Mouse (Mus musculus) right cerebral cortex, postnatal 4 days (tissue): ENCODE results near the gene Avl9.

Source experiments
- DNase-seq: peaks from one replicate; pipeline ENCODE4 v3.0.0-alpha.2; 2022

Avl9 gene

DNA sequence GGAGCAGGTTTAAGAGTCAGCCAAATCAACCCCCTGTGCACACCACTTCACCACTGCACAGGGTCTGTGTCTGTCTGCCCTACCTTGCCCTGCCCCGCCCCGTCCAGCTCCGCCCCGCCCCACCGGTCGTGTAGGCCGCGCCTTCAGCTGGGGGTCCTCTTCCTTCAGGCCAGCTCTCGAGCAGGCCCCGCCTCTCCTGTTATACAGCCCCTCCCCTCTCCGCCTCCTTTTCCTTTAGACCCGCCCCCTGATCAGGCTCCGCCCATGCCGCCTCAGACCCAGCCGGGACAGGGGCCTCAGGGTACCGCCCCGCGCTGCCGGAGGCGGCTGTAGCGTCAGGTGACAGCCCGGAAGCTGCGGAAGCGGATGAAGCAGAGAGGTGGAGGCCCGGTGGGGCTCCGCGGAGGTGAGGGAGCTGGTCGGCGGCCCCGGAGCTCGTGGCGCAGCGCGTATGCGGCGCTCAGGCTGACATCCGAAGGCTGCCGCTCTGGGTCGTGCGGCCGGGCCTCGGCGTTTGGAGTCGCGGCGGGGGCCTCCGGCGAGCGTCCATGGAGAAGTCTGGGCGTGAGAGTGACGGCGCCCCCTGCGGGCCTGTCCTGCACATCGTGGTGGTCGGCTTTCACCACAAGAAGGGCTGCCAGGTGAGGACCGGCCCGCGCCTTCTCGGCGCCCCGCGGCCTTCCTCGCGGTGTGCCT lies at the start of gene Avl9:
Avl9 (plus strand) TSS at position 326 of the 696 bp plus-strand sequence.
- peak; percentile 91 for DNase-seq

DNA sequence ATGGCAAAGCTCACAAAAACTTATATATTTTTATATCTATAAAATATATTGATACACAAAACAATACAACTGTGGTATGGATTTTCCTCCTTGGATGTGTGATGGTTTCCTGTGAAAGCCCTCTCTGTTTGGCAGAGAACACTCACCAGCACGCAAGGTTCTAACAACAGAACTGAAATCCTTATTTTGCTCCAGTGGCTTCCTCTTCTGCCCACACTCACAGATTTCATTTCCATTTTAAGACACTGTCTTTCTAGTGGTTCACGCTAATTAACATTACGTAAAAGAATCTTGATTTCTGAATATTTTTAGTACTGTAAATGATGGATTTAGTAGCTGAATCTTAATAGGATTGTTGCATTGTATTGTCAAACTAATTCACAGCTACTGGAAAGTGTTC lies 26.5 kb upstream of the Avl9 start:
- no peak for DNase-seq

DNA sequence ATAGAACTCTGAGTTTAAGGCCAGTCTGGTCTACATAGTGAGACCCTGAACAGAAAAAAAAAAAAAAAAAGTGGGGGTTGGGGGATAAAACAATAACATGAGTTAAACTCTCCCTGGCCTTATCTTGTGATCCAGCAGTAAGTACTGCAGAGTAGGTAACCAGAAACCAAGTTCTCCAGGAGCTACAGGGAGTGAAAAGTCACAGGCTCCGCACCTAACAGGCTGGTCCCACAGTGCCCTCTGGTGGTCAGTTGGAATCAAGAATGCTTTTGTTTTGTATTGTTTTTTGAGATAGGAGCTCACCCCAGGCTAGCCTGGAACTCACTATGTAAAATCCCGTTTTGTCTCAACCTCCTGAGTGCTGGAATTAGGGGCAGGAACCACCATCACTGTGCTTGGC lies 23.5 kb upstream of the Avl9 start:
- peak; percentile 77 for DNase-seq

DNA sequence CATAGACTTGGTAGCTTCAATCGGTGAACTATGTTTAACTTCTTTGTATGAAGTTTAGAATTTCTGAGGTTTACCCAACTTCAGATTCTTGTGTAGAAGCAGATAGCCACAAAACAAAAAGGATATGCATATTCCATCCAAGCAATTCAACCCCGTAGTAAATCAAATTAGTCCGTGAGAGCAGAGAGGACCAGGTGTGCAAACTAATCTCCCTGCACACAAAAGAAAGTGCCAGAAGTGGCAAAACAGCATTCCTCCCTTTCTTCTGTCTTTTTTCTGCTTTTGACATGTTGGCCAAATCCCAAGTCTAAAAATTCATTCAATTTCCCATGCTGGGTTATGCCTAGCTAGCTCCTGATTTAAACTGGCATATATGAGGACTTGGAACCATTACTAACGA lies 22.3 kb upstream of the Avl9 start:
- DNase-seq: no peak

DNA sequence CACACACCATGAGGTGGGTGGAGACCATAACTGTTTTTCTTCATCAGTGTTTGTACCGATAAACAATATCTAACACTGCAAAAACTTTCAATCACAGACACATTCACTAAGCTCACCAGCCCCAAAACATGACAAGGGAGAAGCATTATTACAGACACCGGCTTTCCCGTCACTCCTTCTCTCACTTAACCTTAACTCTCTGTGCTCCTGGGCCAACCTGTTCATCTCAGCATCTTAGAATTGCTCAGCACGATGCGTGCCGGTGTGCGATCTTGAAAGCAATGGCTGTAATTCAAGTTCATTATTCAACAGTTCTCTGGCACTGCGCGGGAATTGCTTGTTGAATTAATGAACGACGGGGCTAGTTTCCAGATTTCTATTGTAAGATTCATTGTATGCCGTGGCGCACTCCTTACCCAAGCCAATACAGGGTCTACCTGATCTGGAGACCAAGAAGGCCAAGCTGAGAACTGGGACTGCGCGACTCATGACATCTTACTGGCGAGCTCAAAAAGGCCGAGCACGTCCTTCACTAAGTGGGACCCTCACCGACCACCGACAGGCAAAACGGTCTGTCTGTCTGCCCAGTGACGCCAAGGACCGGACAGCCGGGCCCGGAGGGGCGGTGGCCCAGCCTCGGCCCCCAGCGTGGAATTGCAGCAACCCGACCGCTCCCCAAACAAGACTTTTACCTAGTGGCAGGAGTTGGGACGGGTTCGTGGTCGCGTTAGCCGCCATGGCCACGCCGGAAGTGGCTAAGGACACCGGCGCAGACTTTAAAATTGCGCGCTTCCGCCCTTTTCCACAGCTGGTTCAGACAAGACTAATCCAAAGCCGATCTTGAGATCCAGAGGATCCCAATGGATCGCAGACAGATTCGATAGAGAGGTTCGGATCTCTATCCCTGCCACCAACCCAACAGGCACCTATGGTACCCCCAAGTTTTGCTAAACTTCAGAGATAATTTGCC lies 10.5 kb upstream of the Avl9 start, which contains the start of gene Lsm5:
Lsm5 (minus strand) TSS at position 780 of the 970 bp plus-strand sequence.
- peak; percentile 78 for DNase-seq

DNA sequence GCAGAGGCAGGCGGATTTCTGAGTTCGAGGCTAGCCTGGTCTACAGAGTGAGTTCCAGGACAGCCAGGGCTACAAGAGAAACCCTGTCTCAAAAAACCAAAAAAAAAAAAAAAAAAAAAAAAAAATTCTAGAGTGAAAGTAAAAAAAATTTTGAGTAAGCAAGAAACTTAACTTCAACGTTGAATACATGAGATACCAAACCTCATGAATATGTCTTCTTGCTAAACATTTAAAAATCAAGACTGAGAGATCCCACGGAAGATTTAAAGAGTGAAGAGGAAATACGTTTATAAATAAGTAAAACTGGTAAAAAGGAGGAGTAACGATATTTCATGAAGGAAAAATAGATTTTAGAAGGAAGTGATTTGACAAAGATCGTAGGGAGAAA lies 519 bp upstream of the Avl9 start:
- no peak for DNase-seq

DNA sequence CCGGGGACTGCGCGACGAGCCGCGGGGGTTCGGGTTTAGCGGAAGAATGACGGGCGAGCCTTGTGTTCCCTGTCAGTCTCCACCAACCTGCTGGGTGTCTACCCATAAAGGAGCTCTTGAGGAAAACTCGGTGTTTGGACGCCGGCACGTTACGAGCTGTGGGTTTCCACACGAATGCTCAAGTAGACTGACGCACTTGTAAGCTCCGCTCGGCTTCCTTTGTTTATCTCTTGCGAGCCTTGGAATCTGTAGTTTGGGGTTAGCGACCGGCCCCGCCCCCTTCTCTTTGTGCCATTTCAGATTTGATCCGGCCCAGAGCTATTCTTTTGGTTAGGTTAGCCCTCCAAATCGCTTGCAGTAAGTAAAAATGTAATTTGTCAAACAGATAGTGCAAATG lies 569 bp downstream of the Avl9 start:
- DNase-seq: no peak

DNA sequence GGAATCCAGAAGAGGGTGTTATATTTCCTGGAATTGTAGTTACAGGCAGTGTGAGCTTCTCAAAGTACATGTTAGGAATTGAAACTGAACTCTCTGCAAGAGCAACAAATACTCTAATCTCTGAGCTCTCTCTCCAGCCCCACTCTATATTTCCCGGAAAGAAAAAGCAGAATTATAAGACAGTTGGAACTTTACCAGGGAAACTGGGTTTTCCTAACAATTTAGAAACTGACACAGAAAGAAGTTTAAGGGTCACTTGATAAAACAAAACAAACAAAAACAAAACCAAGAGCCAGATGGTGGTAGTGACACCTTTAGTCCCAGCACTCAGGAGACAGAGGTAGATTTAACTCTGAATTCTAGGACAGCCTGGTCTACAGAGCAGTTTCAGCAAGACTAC lies 4.4 kb downstream of the Avl9 start:
- DNase-seq: no peak

DNA sequence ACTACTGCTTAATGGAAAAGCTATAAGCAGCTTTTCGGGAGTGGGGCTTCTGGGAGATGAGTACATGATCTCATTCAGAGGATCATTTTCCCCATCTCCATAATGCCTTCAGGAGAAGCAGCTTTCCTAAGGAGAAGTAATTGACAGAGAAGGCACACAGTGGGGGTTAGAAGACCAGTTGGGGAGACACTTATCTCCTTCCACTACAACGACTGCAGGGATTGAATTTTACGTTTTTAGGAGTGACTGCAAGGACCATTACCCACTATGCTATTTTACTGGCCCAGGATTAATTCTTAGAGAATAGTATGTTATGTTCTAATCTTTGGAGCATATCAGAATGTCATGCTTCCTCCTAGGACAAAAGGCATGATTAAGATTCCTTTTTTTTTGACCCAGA lies 6.2 kb downstream of the Avl9 start:
- DNase-seq: no peak

DNA sequence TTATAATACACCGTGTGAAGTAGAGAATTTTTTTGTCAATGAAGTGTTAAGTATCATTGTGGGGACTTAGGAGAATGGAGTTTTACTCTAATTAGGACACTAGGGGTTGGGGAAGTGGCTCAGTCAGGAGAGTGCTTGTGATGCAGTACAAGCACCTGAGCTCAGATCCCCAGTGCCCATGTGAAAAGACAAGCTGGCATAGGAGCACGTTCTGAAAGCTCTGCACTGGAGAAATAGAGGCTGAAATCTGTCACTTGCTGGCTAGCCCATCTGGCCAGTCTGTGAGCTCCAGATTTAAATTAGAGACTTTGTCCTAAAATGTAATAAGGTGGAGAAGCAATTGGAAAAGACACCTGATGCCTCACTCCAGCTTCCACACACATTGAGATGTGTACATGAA lies 17.8 kb downstream of the Avl9 start:
- no peak for DNase-seq

DNA sequence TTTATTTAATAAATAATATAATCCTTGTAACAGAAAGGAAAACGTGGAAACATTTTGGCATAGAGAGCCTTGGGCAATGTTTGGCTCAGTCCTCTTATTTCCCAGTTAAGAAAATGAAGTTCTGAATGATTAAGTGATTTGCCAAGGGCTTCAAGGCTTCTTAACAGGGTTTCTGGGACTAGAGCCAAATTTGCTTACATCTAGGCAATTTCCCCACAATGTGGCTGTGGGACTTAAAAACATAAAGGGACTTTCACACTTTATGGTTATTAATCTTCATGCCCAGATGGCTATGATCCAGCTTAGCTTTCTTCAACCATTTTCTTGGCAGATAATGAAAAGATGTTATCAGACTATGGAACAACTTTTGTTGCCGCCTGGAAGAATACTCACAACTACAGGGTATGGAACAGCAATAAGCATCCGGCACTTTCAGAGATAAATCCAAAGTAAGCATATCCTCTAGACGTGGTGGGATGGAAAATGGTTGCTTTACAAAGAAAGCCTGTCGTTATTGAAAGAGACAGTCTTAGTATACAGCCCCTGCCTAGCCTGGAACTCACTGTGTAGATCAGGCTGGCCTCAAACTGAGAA lies 31.3 kb downstream of the Avl9 start:
- DNase-seq: no peak

DNA sequence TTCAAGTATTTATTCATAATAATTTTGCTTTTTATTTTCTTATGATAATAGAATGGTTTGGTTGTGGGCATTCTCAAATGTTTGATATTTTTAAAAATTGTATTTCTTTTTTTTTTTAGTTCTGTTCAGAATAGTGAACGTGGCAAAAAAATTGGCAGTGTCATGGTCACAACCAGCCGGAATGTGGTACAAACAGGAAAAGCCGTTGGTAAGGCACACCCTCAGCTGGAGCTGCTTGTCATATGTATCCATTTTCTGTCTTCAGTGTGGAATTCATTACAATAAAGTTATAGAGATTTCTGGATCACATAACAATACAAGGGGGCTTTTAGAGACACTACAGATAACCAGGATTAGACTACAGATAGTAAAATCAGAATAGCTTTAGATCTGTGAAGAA lies 39.0 kb downstream of the Avl9 start:
- DNase-seq: no peak

DNA sequence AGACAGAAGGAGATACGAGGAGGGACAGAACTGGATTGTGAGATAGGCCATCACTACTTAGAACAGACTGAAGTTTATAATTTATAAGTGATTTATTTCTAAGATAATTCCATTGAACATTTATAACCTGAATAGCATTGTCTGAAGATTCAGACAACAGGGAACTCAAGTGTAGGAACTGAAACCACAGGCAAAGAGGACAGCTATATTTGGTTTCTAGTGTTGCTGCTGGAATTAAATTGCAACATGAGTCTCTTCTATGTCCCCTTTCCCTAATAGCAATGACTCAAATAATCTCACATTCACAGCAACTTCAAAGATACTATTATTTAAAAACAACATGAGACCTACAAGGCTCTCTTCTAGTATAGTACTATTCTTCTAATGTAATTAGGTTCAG lies 41.4 kb downstream of the Avl9 start:
- DNase-seq: no peak

DNA sequence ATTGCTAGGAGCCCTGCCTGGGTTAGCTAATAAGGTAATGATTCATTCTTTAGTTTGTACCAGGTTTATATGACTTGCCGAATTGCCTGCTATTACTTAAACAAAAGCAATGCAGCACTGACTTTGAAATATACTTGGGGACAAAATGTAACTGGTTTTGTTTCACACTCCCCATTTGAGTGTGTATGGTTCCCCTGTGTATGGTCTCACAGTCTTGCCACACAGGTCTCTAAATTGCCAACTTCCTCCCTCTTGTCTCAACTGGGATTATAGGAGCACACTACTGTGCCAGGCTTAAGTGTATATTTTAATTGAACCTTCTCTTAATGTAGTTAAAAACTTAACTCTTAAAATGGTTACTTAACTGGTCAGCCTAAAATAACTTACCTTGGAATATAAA lies 44.6 kb downstream of the Avl9 start:
- no peak for DNase-seq

DNA sequence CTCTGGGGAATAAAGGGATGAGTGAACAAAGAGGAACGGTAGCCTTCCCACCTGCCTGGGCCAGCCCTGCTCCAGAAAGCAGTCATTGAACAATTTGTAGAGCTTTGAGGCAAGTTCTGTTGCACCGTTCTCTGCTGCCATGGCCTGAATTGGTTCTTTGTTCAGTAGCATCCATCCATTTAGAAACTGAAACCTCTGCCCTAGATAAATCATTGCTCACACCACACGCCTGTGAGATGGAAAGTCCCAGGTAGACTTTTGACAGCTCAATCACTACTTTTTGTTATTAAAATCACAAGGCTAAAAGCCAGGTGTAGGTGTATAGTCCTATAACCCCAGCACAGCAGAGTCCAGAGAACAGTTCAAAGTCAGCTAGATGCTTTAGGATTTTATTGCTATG lies 50.6 kb downstream of the Avl9 start:
- DNase-seq: no peak

DNA sequence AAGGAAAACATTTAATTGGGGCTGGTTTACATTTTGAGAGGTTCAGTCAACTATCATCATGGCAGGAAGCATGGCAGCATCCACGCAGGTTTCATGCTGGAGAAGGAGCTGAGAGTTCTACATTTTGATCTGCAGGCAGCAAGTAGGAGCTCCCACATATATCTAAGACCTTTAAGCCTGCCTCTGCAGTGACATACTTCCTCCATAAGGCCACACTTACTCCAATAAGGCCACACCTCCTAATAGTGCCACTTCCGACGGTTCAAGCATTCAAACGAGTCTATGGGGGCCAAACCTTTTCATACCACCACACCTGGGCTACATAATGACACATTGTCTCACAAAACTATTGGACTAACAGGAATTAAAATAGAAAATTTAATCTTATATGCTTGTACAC lies 51.0 kb downstream of the Avl9 start:
- DNase-seq: no peak

DNA sequence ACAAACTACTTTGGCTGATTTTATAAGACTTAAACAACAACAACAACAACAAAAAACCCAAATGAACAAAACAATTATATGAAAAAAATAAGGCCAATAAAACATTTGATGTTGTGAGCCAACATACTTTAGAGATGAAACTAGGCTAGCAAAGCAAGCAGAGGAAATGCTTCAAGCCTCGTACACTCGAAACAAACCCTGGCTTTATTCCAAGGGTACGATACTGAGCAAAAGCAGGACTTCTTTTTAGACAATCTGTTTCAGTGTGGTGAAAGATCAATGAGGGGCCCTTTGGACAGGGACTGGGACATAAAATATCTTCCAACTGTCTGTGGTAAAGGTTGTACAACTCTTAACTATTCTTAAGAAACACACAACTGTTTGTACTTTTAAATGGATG lies 61.1 kb downstream of the Avl9 start:
- no peak for DNase-seq

DNA sequence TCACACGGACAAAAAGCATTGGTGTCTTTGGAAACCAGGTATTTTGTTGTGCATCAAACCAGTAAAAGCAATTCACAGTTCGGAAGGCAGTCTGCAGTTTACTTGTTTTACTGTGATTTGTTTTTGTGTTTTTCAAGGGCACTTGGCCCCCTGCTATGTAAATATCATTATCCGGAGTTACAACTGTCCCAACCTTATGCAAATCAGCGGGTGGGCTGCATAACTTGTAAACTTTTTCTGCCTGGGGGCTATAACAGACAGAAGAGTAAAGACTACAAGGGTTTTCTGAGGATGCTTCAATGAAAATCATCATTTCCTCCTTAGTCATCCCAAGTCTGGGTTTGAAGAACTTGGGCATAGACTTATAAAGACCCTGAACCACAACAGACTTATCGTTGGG lies 64.9 kb downstream of the Avl9 start:
- no peak for DNase-seq

DNA sequence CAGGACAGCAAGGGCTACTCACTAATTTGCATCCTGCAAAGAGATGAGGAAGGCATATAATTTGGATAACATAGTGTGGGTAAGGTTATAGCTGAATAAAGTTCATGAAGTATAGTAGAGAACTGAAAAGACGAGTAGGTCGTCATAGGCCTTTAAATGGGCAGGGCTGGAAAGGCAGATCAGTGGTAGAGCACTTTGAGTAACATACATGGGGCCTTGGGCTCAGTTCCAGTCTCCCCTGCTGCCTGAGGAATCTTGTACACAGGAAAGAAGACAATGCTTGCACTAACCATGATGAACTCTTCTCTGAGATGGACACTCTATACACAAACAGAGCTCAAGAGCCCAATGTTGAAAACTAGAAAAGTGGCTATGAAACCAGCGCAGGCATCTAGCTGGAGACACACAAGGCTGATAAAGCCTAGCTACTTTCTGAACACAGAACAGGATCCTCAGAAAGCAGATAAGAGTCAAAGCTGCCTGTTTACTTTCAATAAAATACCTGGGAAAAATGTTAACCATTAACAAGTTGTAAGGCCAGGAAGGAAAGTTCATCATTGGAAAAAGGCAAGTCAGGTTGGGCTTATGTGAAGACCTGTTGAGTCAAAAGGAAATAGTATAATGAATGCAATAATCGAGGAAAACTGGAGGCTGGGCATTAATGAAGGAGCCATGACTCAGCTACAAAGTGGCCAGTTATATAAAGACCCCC lies 69.0 kb downstream of the Avl9 start:
- DNase-seq: no peak

DNA sequence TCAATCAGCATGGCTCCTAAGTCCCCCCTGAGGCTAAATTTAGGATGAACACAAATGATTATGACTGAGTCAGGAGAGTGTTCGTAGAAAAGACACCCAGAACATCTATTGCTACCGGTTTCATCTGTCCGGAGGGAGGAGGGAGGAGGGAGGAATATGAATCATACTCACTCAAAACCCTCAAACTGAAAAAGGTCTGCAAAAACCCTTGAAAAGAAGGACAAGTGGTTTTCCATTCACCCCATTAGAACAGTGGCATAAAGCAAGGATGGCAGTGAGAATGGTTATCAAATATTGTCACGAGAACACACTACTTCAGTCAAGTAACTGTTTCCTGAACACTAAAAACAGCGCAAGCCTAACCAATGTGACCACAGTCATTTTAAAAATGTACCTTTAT lies 70.4 kb downstream of the Avl9 start:
- DNase-seq: no peak

DNA sequence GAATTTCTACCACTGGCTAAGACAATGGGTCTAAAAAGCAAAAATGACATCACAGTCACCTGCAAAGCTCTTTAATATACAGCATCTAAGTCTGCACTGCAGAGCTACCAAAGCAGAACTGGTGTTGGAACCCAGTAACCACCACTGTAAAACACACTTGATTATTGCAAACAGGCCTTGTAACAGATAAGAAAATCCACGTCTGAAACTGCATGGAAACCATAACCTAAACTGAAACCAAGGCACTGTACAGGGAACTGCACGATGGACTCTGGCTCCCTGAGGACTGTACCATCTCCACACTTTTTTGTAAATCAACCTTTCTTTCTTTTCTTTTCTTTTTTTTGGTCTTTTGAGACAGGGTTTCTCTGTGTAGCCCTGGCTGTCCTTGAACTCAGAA lies 73.0 kb downstream of the Avl9 start:
- no peak for DNase-seq

DNA sequence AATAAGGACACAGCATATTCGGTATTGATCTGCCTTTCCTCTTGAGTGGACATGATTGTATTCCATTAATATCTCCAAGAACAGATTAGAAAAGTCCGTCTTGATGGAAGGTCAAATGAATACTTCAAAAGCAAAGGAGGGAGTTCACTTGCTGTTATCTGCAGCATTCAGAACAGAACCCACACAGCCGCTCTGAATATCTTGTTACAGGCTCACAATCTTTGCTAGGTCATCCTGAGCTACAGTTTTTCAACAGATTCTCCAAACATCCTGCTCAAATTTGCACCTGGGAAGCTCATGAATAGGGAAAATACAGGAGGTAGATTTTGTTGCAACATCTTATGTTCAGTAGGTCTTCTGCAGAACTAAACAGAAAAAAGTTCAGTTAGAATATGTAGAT lies 74.6 kb downstream of the Avl9 start:
- DNase-seq: no peak

DNA sequence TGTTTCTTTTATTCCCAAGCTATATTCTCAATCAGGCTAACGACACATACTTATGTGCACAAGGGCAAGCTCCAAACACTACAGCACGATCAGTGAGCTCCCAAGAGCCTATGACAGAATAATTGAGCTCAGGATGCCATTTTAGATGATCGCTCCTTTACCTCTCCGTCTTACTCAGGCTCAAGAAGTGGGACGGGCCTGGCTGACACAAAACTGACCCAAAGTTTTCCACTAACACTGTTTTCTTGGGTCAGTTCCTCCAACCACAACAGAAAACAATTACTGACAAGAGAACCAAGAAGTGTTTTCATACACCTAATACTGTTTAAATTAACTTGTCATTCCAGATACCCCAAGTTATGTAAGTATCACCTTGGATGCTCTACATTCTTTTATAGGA lies 80.1 kb downstream of the Avl9 start:
- DNase-seq: no peak
